Mouse (Mus musculus) v-Abl transformed pro-B cells (cell line): ENCODE results near the gene Cd86.

Experiments
- in situ Hi-C, 2 experiments: fragments of 400-800 bp; cut with MboI; formaldehyde crosslinking; loops; one replicate each; pipeline ENCODE4 v1.15.1; 2025; ENCODE audit not compliant: unreplicated experiment in 2 of 2

Gene Cd86

GRCm38 (mm10) chr16:36665782-36666181 lies at the start of gene Cd86:
Cd86 (minus strand) TSS chr16:36666081.
- in situ Hi-C loops = no loop called here

DNA sequence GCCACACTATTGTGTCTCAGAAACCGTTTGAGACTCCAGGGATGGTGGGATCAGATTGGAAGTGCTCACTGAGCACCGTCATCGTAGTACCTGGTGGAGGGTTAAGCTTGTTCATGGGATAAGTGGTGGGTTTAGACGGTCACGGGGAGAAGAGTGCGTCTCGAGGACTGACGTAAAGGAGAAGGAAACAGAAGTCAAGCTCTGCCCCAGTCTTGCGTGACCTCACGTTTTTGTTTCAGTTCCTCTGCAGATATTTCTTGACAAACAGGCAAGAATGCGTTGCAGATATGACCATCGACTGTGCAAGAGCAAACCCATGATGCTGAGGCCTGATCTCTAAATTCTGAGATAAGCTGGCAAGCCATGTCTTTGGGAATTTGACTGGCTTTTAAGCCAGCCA lies 45.9 kb upstream of the Cd86 start:
- in situ Hi-C loops = loop anchor here in 1 of 2 experiments (10.0 to 25.0 kb wide), 2 partner anchors 837 to 1376 kb away; partner anchors contain the start of genes Gsk3b and Parp14

- in situ Hi-C loops = loop anchor here in 1 of 2 experiments (10.0 to 25.0 kb wide), 2 partner anchors 836 to 1377 kb away; partner anchors contain the start of genes Gsk3b and Parp14
These were observed 44.9 kb upstream of the Cd86 start for GRCm38 (mm10) chr16:36710794-36711193.

GRCm38 (mm10) chr16:36709405-36709804 lies 43.5 kb upstream of the Cd86 start:
- in situ Hi-C loops = loop anchor here in 1 of 2 experiments (25.0 kb wide), 1 partner anchor 1378 kb away; the partner anchor contains the start of gene Gsk3b

GRCm38 (mm10) chr16:36708751-36709150 lies 42.9 kb upstream of the Cd86 start:
- in situ Hi-C loops = loop anchor here in 1 of 2 experiments (25.0 kb wide), 1 partner anchor 1379 kb away; the partner anchor contains the start of gene Gsk3b

GRCm38 (mm10) chr16:36707702-36708423 lies 42.0 kb upstream of the Cd86 start:
- in situ Hi-C loops = loop anchor here in 1 of 2 experiments (25.0 kb wide), 1 partner anchor 1379 kb away; the partner anchor contains the start of gene Gsk3b

DNA sequence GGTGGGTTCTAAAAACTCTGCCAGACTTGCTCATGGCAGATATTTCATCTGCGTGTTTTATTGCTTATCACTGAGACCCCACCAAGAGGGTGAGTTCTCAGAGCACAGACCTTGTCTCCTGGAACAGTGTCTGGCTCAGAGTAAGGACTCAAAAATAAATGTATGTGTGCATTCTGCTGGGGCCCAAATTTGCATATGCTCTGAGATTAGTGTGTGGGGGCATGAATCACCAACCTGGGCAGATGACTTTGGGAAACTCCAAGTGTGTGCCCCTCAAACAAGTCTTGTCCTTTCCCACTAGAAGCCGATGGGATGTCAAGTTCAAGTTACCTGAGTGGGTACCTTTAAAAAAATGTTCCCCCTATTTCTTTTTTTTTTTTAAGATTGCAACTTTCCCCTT lies 34.6 kb upstream of the Cd86 start:
- in situ Hi-C loops = loop anchor here in 1 of 2 experiments (25.0 kb wide), 1 partner anchor 1387 kb away; the partner anchor contains the start of gene Gsk3b

GRCm38 (mm10) chr16:36697331-36697730 lies 31.4 kb upstream of the Cd86 start:
- in situ Hi-C loops = no loop called here

DNA sequence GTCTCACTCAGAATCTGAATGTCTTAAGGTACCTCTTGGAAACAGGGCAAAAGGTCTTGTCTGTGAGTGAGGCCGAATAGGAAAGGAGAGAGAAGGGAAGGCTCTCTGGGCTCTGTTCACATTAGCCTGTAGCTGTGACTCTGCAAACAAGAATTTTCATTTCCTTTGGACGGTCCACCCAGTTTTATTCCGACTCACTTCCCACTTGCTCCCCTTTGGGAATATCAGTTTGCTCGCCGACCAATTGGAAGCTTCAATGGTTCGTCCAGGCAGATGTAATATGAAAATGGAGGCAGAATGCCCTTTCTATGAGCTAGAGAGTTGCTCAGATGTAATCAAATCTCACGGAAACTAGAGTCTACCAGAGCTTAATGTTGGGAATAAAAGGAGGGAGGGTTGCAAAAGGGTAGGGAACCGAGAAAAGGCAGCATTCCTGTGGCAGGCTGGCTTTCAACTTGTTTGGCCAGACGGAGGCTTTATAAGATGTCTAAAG lies 29.0 kb upstream of the Cd86 start:
- in situ Hi-C loops = no loop called here

DNA sequence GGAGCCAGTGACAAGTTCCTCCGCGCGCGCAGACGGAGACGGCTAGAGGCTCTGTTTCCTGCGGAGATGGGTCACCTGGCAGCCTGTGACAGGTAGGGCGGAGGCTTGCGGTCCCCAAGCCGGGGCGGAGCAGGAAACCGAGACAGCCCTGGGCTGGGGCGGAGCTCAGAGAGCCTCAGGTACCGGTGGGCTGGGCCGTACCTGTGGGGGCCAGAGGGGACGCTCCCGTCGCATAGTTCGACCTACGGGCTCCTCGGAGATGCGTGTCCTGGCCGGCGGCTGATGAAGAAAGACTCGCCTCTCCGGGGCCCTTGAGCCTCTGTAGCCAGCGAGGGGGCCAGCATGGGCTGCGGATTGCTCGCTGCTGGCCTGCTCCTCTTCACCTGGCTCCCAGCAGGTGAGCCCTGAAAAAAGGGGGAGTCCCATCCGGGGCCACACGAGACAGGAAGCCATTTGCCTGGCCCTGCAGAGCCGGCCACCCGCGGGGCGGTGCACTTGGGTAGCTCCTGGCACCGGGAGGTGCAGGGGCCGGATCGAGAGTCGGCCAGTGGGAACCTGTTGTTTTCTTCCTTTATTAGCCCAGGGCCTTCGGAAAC lies 28.0 kb upstream of the Cd86 start, which contains the start of gene Ildr1:
Gene Ildr1, plus strand, starts transcription at position 161 of the 596 bp plus-strand sequence.
- in situ Hi-C loops = no loop called here

DNA sequence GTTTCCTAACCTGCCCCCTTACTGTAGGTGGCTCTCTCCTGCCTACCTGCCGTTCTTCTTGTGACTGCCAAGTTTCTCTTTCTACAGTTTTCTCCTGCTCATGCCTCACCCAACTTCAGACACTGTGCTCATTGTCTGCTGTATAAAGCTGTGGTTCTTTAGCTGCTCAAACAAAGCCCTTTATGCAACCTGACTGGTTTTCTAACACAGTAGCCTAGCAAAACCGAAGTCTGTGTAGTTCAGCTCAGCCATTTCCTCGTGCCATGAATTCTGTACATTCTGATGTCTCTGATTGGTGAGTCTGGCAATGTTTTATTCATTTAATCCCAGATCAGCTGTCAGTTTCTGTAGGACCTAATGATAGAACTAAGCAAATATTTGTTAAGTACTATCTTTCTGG lies 25.6 kb upstream of the Cd86 start:
- in situ Hi-C loops = no loop called here

GRCm38 (mm10) chr16:36688076-36688475 lies 22.2 kb upstream of the Cd86 start:
- in situ Hi-C loops = no loop called here

DNA sequence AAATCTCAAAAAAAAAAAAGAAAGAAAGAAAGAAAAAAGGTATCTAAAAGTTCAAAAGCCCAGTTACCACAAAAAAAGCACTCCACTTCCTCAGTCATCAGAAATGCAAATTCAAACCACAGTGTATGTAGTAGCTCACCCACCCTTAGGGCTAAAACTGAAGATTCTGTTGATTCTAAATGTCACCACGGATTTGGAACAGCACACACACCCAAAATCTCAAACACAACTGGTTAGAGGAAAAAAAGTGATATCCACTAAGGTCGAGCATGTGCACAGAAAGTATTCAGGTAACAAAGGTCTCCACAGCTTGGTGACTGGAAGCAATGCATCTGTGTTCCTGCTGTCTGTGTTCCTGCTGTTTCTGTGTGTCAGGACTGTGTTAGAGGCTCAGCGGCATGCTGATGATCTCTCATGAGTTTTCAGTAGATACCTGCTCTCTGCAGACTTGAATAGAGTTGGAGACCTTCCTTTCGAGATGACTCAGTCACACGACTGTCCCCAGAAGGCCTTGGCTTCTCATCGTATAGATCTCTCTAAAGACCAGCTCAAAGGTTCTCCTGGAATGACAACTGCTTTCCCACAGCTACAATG lies 18.5 kb upstream of the Cd86 start:
- in situ Hi-C loops = no loop called here

- in situ Hi-C loops = no loop called here
These were observed 15.9 kb upstream of the Cd86 start for GRCm38 (mm10) chr16:36681829-36682228.

DNA sequence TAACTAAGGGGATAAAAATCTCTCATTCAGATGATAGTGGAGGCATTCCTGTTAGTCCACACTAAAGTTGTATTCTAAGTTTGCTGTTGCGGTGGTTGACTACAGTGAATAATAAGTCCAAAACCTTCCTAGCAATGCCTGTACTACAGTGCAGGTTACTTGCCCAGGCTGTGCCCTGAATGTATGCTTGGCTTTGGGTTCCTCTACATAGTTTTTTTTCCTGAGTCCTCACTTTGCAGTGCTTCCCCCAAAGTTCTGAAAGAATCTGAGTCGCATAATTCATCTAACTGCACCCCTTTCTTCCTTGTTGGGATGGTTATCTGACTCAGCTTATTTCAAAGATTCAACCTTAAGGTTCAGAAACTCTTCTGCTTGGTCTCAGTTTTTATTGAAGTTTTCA lies 10.0 kb upstream of the Cd86 start:
- in situ Hi-C loops = no loop called here

GRCm38 (mm10) chr16:36675304-36675703 lies 9.4 kb upstream of the Cd86 start:
- in situ Hi-C loops = no loop called here

- in situ Hi-C loops = no loop called here
These were observed 8.8 kb upstream of the Cd86 start for GRCm38 (mm10) chr16:36674457-36675204.

- in situ Hi-C loops = no loop called here
These were observed 7.3 kb upstream of the Cd86 start for GRCm38 (mm10) chr16:36673196-36673595.

DNA sequence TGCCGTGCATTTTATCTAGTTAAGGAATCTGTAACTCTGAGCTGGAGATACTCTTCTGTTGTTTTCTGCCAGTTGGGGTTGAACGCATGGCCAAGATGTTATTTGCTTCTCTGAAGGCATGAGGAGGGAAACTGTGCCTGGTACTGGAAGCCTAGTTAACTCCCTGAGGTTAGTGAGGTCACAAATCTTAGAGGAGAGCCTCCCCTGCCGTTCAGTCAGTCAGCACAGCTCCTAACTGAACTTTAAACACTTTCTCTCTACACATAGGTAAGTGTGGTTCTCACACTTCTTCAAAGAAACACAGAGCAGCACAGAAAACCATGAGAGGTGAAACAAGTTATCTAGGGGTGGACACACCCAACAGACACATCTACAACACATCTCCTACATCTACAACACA lies 4.7 kb upstream of the Cd86 start:
- in situ Hi-C loops = no loop called here

- in situ Hi-C loops = no loop called here
These were observed 652 bp upstream of the Cd86 start for GRCm38 (mm10) chr16:36666448-36667017.
